Mouse (Mus musculus) gastrocnemius, postnatal 36 days (tissue): ENCODE results near the gene Mcl1. TPM values are rescaled to one million over a fixed set of nuclear protein-coding genes. Genes with fewer than 3 reads are reported as not detected.
"Not testable (repeated sequence)": the region's sequence is repeated elsewhere in the genome, so short reads cannot be mapped to it uniquely, and the experiment has no call there.

Experiments
- DNase-seq, 2 experiments: peaks; one replicate each; pipeline ENCODE4 v3.0.0; 2022
- intact Hi-C: fragments of 180-260 bp; cut with DNase I; formaldehyde crosslinking; loops from one replicate; pipeline ENCODE4 v1.15.1; 2025
- total RNA-seq, 2 experiments: library from RNA; stranded (reverse); gene quantifications; 2 replicates each; pipeline ENCODE4 v1.2.3; 2021

Mcl1 gene
- total RNA-seq, 2 experiments from 2014 or later = 109 to 130 TPM

GRCm38 (mm10) chr3:95680673-95681072, 22.1 kb downstream of the Mcl1 start:
- intact Hi-C loops = no loop called here

GRCm38 (mm10) chr3:95681365-95681764, 22.8 kb downstream of the Mcl1 start:
- peak in 1 of 2 experiments; percentile 3 for DNase-seq
- intact Hi-C loops = no loop called here

More at GRCm38 (mm10) chr3:95680673-95681072, 22.1 kb downstream of the Mcl1 start:
- DNase-seq = no peak

GRCm38 (mm10) chr3:95682878-95683277, 24.3 kb downstream of the Mcl1 start:
- intact Hi-C loops = no loop called here

GRCm38 (mm10) chr3:95684846-95685245, 26.3 kb downstream of the Mcl1 start:
- intact Hi-C loops = no loop called here

More at GRCm38 (mm10) chr3:95682878-95683277, 24.3 kb downstream of the Mcl1 start:
- no peak for DNase-seq

GRCm38 (mm10) chr3:95685301-95685700, 26.7 kb downstream of the Mcl1 start:
- DNase-seq = no peak
- intact Hi-C loops = no loop called here

More at GRCm38 (mm10) chr3:95684846-95685245, 26.3 kb downstream of the Mcl1 start:
- DNase-seq = no peak

- intact Hi-C loops = no loop called here
- no peak for DNase-seq
Observed at GRCm38 (mm10) chr3:95685701-95686100, 27.1 kb downstream of the Mcl1 start.

- DNase-seq = no peak
- intact Hi-C loops = no loop called here
Observed at GRCm38 (mm10) chr3:95686492-95687167, 28.0 kb downstream of the Mcl1 start.

GRCm38 (mm10) chr3:95687168-95687523, 28.6 kb downstream of the Mcl1 start:
- DNase-seq = no peak

GRCm38 (mm10) chr3:95687524-95688421, 29.2 kb downstream of the Mcl1 start, which contains the start of gene Adamtsl4:
Gene Adamtsl4, minus strand, starts transcription at chr3:95687917.
- peak; percentile 76 to 82 for DNase-seq
- intact Hi-C loops = no loop called here

More at GRCm38 (mm10) chr3:95687168-95687523, 28.6 kb downstream of the Mcl1 start:
- intact Hi-C loops = no loop called here

- intact Hi-C loops = no loop called here
- DNase-seq = no peak
Observed at GRCm38 (mm10) chr3:95689171-95689915, 30.8 kb downstream of the Mcl1 start.

GRCm38 (mm10) chr3:95689940-95690339, 31.4 kb downstream of the Mcl1 start:
- DNase-seq = no peak
- intact Hi-C loops = no loop called here

- intact Hi-C loops, DNase-seq: not testable (repeated sequence)
Observed at GRCm38 (mm10) chr3:95690552-95690951, 32.0 kb downstream of the Mcl1 start.

- DNase-seq = peak in 1 of 2 experiments; percentile 7
Observed at GRCm38 (mm10) chr3:95692677-95693076, 34.1 kb downstream of the Mcl1 start.

GRCm38 (mm10) chr3:95693821-95694807, 35.5 kb downstream of the Mcl1 start:
- intact Hi-C loops = no loop called here
- DNase-seq = no peak

More at GRCm38 (mm10) chr3:95692677-95693076, 34.1 kb downstream of the Mcl1 start:
- intact Hi-C loops = no loop called here

- DNase-seq = no peak
- intact Hi-C loops = no loop called here
Observed at GRCm38 (mm10) chr3:95694808-95695703, 36.5 kb downstream of the Mcl1 start.

- intact Hi-C loops = no loop called here
- DNase-seq = peak in 1 of 2 experiments; percentile 3
Observed at GRCm38 (mm10) chr3:95695796-95696195, 37.2 kb downstream of the Mcl1 start.

GRCm38 (mm10) chr3:95696360-95696759, 37.8 kb downstream of the Mcl1 start:
- DNase-seq = peak in 1 of 2 experiments; percentile 21
- intact Hi-C loops = no loop called here

GRCm38 (mm10) chr3:95698286-95698685, 39.7 kb downstream of the Mcl1 start:
- intact Hi-C loops = no loop called here
- no peak for DNase-seq
